Mouse (Mus musculus) urinary bladder, postnatal 25 days (tissue): ENCODE data around the gene Phactr1.
A peak's percentile ranks its signal among the peaks of the same experiment; 100 is the strongest.

Source experiments
- DNase-seq: peaks from one replicate; pipeline ENCODE4 v3.0.0; 2022; ENCODE audit warnings: low spot score

Gene Phactr1

GRCm38 (mm10) chr13:42867026-42867425 lies 186.6 kb downstream of the Phactr1 start:
- DNase-seq: no peak

GRCm38 (mm10) chr13:42872125-42872524 lies 191.7 kb downstream of the Phactr1 start:
- DNase-seq: no peak

GRCm38 (mm10) chr13:42878346-42878745 lies 197.9 kb downstream of the Phactr1 start:
- DNase-seq: no peak

GRCm38 (mm10) chr13:42884033-42884724 lies 203.8 kb downstream of the Phactr1 start:
- no peak for DNase-seq

- no peak for DNase-seq
Measured at GRCm38 (mm10) chr13:42884725-42885115, 204.3 kb downstream of the Phactr1 start.

- no peak for DNase-seq
Measured at GRCm38 (mm10) chr13:42887701-42888100, 207.3 kb downstream of the Phactr1 start.

GRCm38 (mm10) chr13:42889516-42890474 lies 209.4 kb downstream of the Phactr1 start:
- no peak for DNase-seq

GRCm38 (mm10) chr13:42890651-42891050 lies 210.2 kb downstream of the Phactr1 start:
- no peak for DNase-seq

GRCm38 (mm10) chr13:42894016-42894415 lies 213.6 kb downstream of the Phactr1 start:
- no peak for DNase-seq

- DNase-seq: no peak
Measured at GRCm38 (mm10) chr13:42894598-42894997, 214.2 kb downstream of the Phactr1 start.

- DNase-seq: no peak
Measured at GRCm38 (mm10) chr13:42895980-42896379, 215.6 kb downstream of the Phactr1 start.

GRCm38 (mm10) chr13:42899611-42900010 lies 219.2 kb downstream of the Phactr1 start:
- no peak for DNase-seq

GRCm38 (mm10) chr13:42901837-42902236 lies 221.4 kb downstream of the Phactr1 start:
- DNase-seq: no peak

- no peak for DNase-seq
Measured at GRCm38 (mm10) chr13:42902859-42903258, 222.4 kb downstream of the Phactr1 start.

- DNase-seq: no peak
Measured at GRCm38 (mm10) chr13:42905818-42906217, 225.4 kb downstream of the Phactr1 start.

- DNase-seq: no peak
Measured at GRCm38 (mm10) chr13:42906990-42907389, 226.6 kb downstream of the Phactr1 start.

GRCm38 (mm10) chr13:42915081-42915480 lies 234.7 kb downstream of the Phactr1 start:
- no peak for DNase-seq

GRCm38 (mm10) chr13:42915851-42916193 lies 235.4 kb downstream of the Phactr1 start:
- no peak for DNase-seq

- peak; percentile 7 for DNase-seq
Measured at GRCm38 (mm10) chr13:42916194-42917033, 236.0 kb downstream of the Phactr1 start.

- no peak for DNase-seq
Measured at GRCm38 (mm10) chr13:42917251-42917650, 236.8 kb downstream of the Phactr1 start.

- no peak for DNase-seq
Measured at GRCm38 (mm10) chr13:42920062-42920461, 239.6 kb downstream of the Phactr1 start.

GRCm38 (mm10) chr13:42921769-42922450 lies 241.5 kb downstream of the Phactr1 start:
- no peak for DNase-seq
